Mouse (Mus musculus) macrophage (primary cell): ENCODE measurements around the gene Hist1h2ap. TPM values are rescaled to one million over a fixed set of nuclear protein-coding genes. Genes with fewer than 3 reads are reported as not detected.
"Not testable (repeated sequence)": the region's sequence is repeated elsewhere in the genome, so short reads cannot be mapped to it uniquely, and the experiment has no call there.

Experiments
- H3K27ac ChIP-seq: fragments of 350-480 bp; formaldehyde crosslinking; 2 replicates; pipeline ENCODE4 v1.9.0; 2021
- H3K36me3 ChIP-seq: fragments of 350-480 bp; formaldehyde crosslinking; 2 replicates; pipeline ENCODE4 v1.9.0; 2021; ENCODE audit errors: inconsistent target
- H3K4me3 ChIP-seq: fragments of 350-480 bp; formaldehyde crosslinking; 2 replicates; pipeline ENCODE4 v1.9.0; 2021; ENCODE audit errors: inconsistent target
- H3K79me2 ChIP-seq: fragments of 350-480 bp; formaldehyde crosslinking; 2 replicates; pipeline ENCODE4 v1.9.0; 2021; ENCODE audit errors: inconsistent target
- WGBS: methylation state at CpG from one replicate; pipeline ENCODE4 v1.1.7; 2026; ENCODE audit warnings: inconsistent platforms; ENCODE audit not compliant: missing documents; 5-methylcytosine and 5-hydroxymethylcytosine counted together
- polyA plus RNA-seq: library from polyadenylated mRNA; stranded (reverse); fragments of 250-400 nt; gene quantifications from 3 replicates; pipeline ENCODE4 v1.2.4, GENCODE M21; 2018; ENCODE audit warnings: inconsistent platforms

Gene Hist1h2ap
- polyA plus RNA-seq, 1 experiment from 2014 or later, result 37.0 TPM

DNA sequence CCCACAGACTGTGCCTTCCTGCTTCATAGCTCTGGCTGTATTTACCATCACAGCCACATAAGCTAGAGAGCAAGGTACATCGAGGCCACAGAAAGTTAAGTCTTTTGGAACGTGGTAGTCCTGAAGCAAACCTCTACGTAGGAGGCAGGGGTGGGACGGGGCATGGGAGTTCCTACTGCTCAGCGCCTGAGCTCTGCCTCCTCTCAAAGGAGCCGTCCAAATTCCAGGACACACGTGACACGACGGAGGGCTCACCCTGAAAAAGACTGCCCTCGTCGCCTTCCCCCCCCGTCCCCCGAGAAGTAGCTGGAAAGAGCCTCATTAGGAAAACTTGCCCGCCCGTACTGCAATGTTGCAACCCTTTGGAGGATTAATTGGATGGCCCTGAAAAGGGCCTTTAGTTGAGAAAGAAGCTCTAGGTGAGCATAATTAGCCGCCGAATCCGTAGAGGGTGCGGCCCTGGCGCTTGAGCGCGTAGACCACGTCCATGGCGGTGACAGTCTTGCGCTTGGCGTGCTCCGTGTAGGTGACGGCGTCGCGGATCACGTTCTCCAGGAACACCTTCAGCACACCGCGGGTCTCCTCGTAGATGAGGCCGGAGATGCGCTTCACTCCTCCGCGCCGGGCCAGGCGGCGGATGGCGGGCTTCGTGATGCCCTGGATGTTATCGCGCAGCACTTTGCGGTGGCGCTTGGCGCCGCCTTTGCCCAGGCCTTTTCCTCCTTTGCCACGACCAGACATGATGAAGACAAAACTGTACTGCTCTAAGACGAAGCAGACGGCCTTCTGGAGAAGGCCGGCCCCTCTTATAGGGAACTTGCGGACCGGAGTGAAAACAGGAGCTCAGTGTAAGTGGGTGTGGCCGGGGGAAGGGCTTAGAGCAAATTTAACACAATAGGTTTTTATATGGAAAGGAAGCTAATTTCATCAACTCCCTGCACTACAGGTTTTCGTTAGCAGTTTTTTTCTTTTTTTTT is 1.6 kb downstream of the Hist1h2ap start, which contains the start of gene Hist1h4n:
TSS of gene Hist1h4n (minus strand) at position 779 of the 977 bp plus-strand sequence.
- not testable (repeated sequence) for H3K4me3 ChIP-seq

DNA sequence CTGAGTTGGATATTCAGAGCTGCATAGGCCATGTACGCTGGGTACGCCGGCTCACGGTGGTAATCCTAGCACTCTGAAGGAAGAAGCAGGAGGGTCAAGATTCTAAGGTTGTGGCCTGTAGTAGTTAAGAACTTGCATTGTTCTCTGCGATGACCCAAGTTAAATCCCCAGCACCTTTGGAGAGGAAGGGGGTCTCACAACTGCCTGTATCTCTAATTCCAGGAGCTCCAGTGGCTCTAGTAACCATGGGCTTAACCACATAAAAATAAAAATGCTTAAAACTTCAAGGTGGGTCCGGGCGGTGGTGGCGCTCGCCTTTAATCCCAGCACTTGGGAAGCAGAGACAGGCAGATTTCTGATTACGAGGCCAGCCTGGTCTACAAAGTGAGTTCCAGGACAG is 3.0 kb downstream of the Hist1h2ap start:
- no peak overlapping the region for H3K4me3 ChIP-seq
- 95% methylated on average over 10 of the region's 10 CpGs for WGBS
- H3K79me2 ChIP-seq, result no peaks in the 10 kb centered on the region
- H3K27ac ChIP-seq, result no peak overlapping the region
- no peaks in the 10 kb centered on the region for H3K36me3 ChIP-seq

More for the DNA sequence above, 1.6 kb downstream of the Hist1h2ap start, which contains the start of gene Hist1h4n:
- H3K36me3 ChIP-seq, H3K79me2 ChIP-seq, H3K27ac ChIP-seq: not testable (repeated sequence)
- no CpG with 5 or more reads among the region's 58 CpGs for WGBS

- 96% methylated on average over 3 of the region's 3 CpGs for WGBS
- no peak overlapping the region for H3K27ac ChIP-seq
- H3K4me3 ChIP-seq, result no peak overlapping the region
- H3K79me2 ChIP-seq, result no peaks in the 10 kb centered on the region
- H3K36me3 ChIP-seq, result no peaks in the 10 kb centered on the region
Measured at GRCm38 (mm10) chr13:21828511-21828910, 4.8 kb downstream of the Hist1h2ap start.

GRCm38 (mm10) chr13:21820082-21820890 is 13.0 kb downstream of the Hist1h2ap start:
- H3K79me2 ChIP-seq, H3K4me3 ChIP-seq, H3K27ac ChIP-seq, H3K36me3 ChIP-seq: not testable (repeated sequence)
- 79% methylated on average over 2 of the region's 16 CpGs for WGBS

DNA sequence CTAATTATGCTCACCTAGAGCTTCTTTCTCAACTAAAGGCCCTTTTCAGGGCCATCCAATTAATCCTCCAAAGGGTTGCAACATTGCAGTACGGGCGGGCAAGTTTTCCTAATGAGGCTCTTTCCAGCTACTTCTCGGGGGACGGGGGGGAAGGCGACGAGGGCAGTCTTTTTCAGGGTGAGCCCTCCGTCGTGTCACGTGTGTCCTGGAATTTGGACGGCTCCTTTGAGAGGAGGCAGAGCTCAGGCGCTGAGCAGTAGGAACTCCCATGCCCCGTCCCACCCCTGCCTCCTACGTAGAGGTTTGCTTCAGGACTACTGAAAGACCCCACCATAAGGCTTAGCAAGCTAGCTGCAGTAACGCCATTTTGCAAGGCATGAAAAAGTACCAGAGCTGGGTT is 21.2 kb downstream of the Hist1h2ap start:
- 0% methylated on average over 2 of the region's 14 CpGs for WGBS
- not testable (repeated sequence) for H3K36me3 ChIP-seq, H3K79me2 ChIP-seq, H3K27ac ChIP-seq, H3K4me3 ChIP-seq

- H3K4me3 ChIP-seq, H3K36me3 ChIP-seq, H3K79me2 ChIP-seq, H3K27ac ChIP-seq: not testable (repeated sequence)
- no CpG with 5 or more reads among the region's 24 CpGs for WGBS
Measured at GRCm38 (mm10) chr13:21811539-21811938, 21.8 kb downstream of the Hist1h2ap start, which contains the start of gene Hist1h4m. Gene Hist1h4m, plus strand, starts transcription at chr13:21811746.

DNA sequence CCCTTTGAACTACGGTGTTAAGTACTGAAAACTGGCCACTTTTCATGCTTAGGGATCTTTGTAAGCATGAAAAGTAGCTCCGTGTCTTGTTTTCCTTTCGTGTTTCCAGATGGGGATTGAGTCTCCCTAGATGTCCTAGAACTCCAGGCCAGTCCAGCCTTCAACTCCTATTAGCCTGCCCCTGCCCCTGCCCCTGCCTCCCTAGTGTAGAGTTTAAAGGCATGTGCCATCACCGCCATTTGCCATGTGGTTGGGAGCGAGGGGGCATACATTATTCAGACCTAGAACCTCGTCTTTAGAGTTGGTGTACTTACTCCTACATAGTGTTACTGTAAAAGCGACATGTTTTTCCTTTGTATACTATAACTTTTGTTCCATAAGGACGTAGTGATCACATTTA is 22.2 kb downstream of the Hist1h2ap start:
- not testable (repeated sequence) for H3K79me2 ChIP-seq, H3K4me3 ChIP-seq, H3K27ac ChIP-seq, H3K36me3 ChIP-seq
- no CpG with 5 or more reads among the region's 8 CpGs for WGBS

DNA sequence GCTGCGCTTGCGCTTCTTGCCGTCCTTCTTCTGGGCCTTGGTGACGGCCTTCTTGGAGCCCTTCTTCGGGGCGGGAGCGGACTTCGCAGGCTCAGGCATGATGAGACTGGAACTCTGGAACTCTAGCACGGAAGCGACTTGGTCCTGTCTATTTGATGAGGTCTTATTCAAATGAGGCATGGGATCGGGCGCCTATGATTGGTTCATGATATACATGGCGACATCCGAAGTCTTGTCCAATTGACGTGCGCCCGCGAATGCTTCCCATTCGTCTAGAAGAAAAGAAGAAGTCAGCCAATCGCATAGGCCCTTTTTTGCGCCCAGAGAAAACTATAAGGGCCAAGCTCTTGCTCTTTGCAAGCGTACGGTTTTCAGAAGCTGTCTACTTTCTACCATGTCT is 23.2 kb downstream of the Hist1h2ap start, which contains the start of the genes Hist1h2bq and Hist1h2ao:
TSS of gene Hist1h2bq (minus strand) at position 125 of the 400 bp plus-strand sequence.
TSS of gene Hist1h2ao (plus strand) at position 393 of the 400 bp plus-strand sequence.
- not testable (repeated sequence) for H3K79me2 ChIP-seq, H3K4me3 ChIP-seq, H3K27ac ChIP-seq, H3K36me3 ChIP-seq
- WGBS, result no CpG with 5 or more reads among the region's 23 CpGs

DNA sequence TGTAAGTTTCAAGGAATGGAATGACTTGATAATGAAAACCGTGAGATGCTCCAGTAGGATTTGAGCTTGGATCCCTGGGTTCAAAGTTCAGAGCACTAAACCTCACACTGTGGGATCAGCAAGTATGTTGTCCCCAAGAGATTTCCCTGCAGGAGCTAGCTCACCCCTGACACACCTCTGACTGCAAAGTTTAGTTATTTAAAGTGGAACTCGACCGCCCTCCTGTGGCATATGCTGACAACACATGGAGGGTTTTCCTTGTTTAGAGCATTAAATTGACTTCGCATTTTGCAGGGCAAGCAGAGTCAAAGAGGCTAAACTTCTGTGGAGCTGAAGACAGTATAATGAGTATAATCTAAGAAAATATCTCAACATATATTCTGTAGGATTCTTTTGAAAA is 30.2 kb downstream of the Hist1h2ap start:
- H3K27ac ChIP-seq, H3K36me3 ChIP-seq, H3K4me3 ChIP-seq, H3K79me2 ChIP-seq: not testable (repeated sequence)
- no CpG with 5 or more reads among the region's 4 CpGs for WGBS

GRCm38 (mm10) chr13:21797163-21797562 is 36.1 kb downstream of the Hist1h2ap start:
- H3K79me2 ChIP-seq, H3K27ac ChIP-seq, H3K4me3 ChIP-seq, H3K36me3 ChIP-seq: not testable (repeated sequence)

GRCm38 (mm10) chr13:21795584-21795983 is 37.7 kb downstream of the Hist1h2ap start:
- Histone ChIP-seq H3K36me3 (no peaks in the 10 kb centered on the region), H3K27ac (no peak overlapping the region), H3K4me3 (no peak overlapping the region), H3K79me2 (no peaks in the 10 kb centered on the region)
- WGBS, result 89% methylated on average over 6 of the region's 7 CpGs

- Histone ChIP-seq H3K79me2 (no peaks in the 10 kb centered on the region), H3K4me3 (no peak overlapping the region), H3K27ac (no peak overlapping the region), H3K36me3 (no peaks in the 10 kb centered on the region)
- WGBS, result 62% methylated on average over 18 of the region's 18 CpGs
Measured at GRCm38 (mm10) chr13:21790601-21791283, 42.6 kb downstream of the Hist1h2ap start.

DNA sequence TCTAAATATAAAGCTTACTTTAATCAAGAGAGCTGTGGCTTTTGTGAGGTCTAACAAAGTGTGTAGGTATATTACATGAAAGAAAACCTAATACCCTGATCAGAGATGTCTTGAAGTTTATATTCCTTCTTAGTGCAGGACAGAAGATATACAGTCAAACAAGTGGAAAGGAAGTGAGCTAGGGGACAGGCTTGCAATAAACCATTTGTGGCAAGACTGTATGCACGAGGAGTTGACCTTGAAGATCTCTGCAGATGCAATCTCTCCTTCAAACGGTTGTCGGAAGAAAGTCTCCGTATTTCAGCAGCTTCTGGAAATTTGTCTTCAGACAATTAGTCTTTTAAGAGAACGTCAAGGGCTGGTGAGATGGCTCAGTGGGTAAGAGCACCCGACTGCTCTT is 43.4 kb downstream of the Hist1h2ap start:
- no peaks in the 10 kb centered on the region for H3K36me3 ChIP-seq
- H3K27ac ChIP-seq, result no peak overlapping the region
- WGBS, result 63% methylated on average over 5 of the region's 6 CpGs
- no peaks in the 10 kb centered on the region for H3K79me2 ChIP-seq
- H3K4me3 ChIP-seq, result no peak overlapping the region
